Mouse (Mus musculus) c-Kit-positive CD71-negative TER-119-negative erythroid progenitor cells, embryonic 14.5 days (primary cell): ENCODE results near the gene Fabp6.

Source experiments
- DNase-seq: peaks from one replicate; pipeline ENCODE4 v3.0.0-alpha.2; 2013; ENCODE audit warnings: low read depth

Gene Fabp6

GRCm38 (mm10) chr11:43546678-43547077 lies 54.7 kb downstream of the Fabp6 start:
- DNase-seq, result no peak
